Mouse (Mus musculus) embryonic facial prominence, embryonic 11.5 days (tissue): ENCODE data around the gene Fastk. TPM values are rescaled to one million over a fixed set of nuclear protein-coding genes. Genes with fewer than 3 reads are reported as not detected.
A peak's percentile ranks its signal among the peaks of the same experiment; 100 is the strongest.

ENCODE experiments used
- ATAC-seq: fragments of 200-750 bp; cut with Nextera tagmentation; replicated peaks from 2 replicates; pipeline ENCODE4 v1.8.0; 2017; ENCODE audit warnings: low read depth; ENCODE audit not compliant: insufficient number of reproducible peaks, low FRiP score, low TSS enrichment
- DNase-seq: peaks from one replicate; pipeline ENCODE4 v3.0.0-alpha.2; 2015; ENCODE audit warnings: low spot score
- H3K27ac ChIP-seq: fragments of 300-500 bp; sonication (generic); replicated peaks from 2 replicates; pipeline ENCODE4 v1.5.1; 2014; ENCODE audit warnings: mild to moderate bottlenecking, low read depth, low read length, control low read depth
- H3K27me3 ChIP-seq: fragments of 300-500 bp; sonication (generic); 2 replicates; pipeline ENCODE4 v1.6.1; 2014; ENCODE audit warnings: mild to moderate bottlenecking, low read length, moderate library complexity, mixed read lengths; ENCODE audit not compliant: control insufficient read depth, insufficient read depth
- H3K36me3 ChIP-seq: fragments of 300-500 bp; sonication (generic); replicated peaks from 2 replicates; pipeline ENCODE4 v1.6.1; 2014; ENCODE audit warnings: low read depth, mild to moderate bottlenecking, low read length, moderate library complexity, mixed read lengths; ENCODE audit not compliant: control insufficient read depth, insufficient read depth
- H3K4me1 ChIP-seq: fragments of 300-500 bp; sonication (generic); 2 replicates; pipeline ENCODE4 v1.6.1; 2014; ENCODE audit warnings: low read length, mixed read lengths; ENCODE audit not compliant: control insufficient read depth, insufficient read depth
- H3K4me2 ChIP-seq: fragments of 300-500 bp; sonication (generic); 2 replicates; pipeline ENCODE4 v1.6.1; 2014; ENCODE audit warnings: low read depth, mild to moderate bottlenecking, control low read depth, low read length, moderate library complexity
- H3K4me3 ChIP-seq: fragments of 300-500 bp; sonication (generic); 2 replicates; pipeline ENCODE4 v1.5.1; 2014; ENCODE audit warnings: low read depth, low read length, control low read depth
- H3K9ac ChIP-seq: fragments of 300-500 bp; sonication (generic); replicated peaks from 2 replicates; pipeline ENCODE4 v1.6.1; 2014; ENCODE audit warnings: mild to moderate bottlenecking, control low read depth, low read length
- H3K9me3 ChIP-seq: fragments of 300-500 bp; sonication (generic); replicated peaks from 2 replicates; pipeline ENCODE4 v1.6.1; 2016; ENCODE audit warnings: mild to moderate bottlenecking, low read length, inconsistent platforms, mixed read lengths; ENCODE audit not compliant: control insufficient read depth
- WGBS: fragments of 180-500 bp; shearing (Covaris S2); extraction: QIAGEN DNeasy Blood & Tissue Kit; methylation state at CpG from one replicate; pipeline ENCODE4 v1.1.7; 2014; 5-methylcytosine and 5-hydroxymethylcytosine counted together
- polyA plus RNA-seq: library from polyadenylated mRNA; unstranded; fragments of >200 nt; fragmentation: Nextera tagmentation; extraction: Ambion mirVana; gene quantifications from 2 replicates; pipeline ENCODE4 v1.2.1, GENCODE M21; 2014

Gene Fastk
- polyA plus RNA-seq, 1 experiment from 2014 or later, result 77.8 TPM

GRCm38 (mm10) chr5:24391864-24392263 is 53.2 kb downstream of the Fastk start, which contains the start of gene Atg9b:
Gene Atg9b, minus strand, starts transcription at chr5:24392143.
- no peak within 1 kb of the TSS for H3K4me3 ChIP-seq
- DNase-seq (no peak), ATAC-seq (no peak)
- no peaks in the 10 kb centered on the region for H3K9me3 ChIP-seq
- H3K9ac ChIP-seq, result no peak within 1 kb of the TSS
- 85% methylated on average over 7 of the region's 7 CpGs for WGBS
- H3K27ac ChIP-seq, result no peak within 1 kb of the TSS
- H3K4me2 ChIP-seq, result no peak within 1 kb of the TSS
- peaks cover 13% of the 10 kb centered on the region for H3K27me3 ChIP-seq
- no peaks in the 10 kb centered on the region for H3K36me3 ChIP-seq
- H3K4me1 ChIP-seq, result peaks cover 3% of the 10 kb centered on the region; the same call in 1 of the 2 replicates

GRCm38 (mm10) chr5:24389658-24390020 is 55.4 kb downstream of the Fastk start:
- Histone ChIP-seq H3K27ac (no peak overlapping the region), H3K4me1 (peaks cover 3% of the 10 kb centered on the region; the same call in 1 of the 2 replicates), H3K4me3 (no peak overlapping the region), H3K9me3 (no peaks in the 10 kb centered on the region), H3K36me3 (no peaks in the 10 kb centered on the region), H3K4me2 (no peak overlapping the region), H3K9ac (no peak overlapping the region), H3K27me3 (peaks cover 14% of the 10 kb centered on the region)
- DNase-seq (no peak), ATAC-seq (no peak)
- 72% methylated on average over 4 of the region's 4 CpGs for WGBS

- ATAC-seq, result no peak
- H3K27ac ChIP-seq, result no peak overlapping the region
- no peaks in the 10 kb centered on the region for H3K36me3 ChIP-seq
- H3K4me3 ChIP-seq, result no peak overlapping the region
- no peak overlapping the region for H3K4me2 ChIP-seq
- H3K9me3 ChIP-seq, result no peaks in the 10 kb centered on the region
- peaks cover 3% of the 10 kb centered on the region; the same call in 1 of the 2 replicates for H3K4me1 ChIP-seq
- DNase-seq, result peak; percentile 24
- WGBS, result 58% methylated on average over 6 of the region's 7 CpGs
- peaks cover 14% of the 10 kb centered on the region for H3K27me3 ChIP-seq
- H3K9ac ChIP-seq, result no peak overlapping the region
These were observed 56.0 kb downstream of the Fastk start for GRCm38 (mm10) chr5:24389011-24389657.

Other genes with a start within 250 kb of the Fastk start
- 3.7 and 4.2 TPM in 2 replicates for gene Kcnh2, start 93.7 kb downstream of the Fastk start, polyA plus RNA-seq
- 3.2 and 4.2 TPM in 2 replicates for gene Nos3, start 80.5 kb downstream of the Fastk start, polyA plus RNA-seq
- gene Atg9b, start 53.1 kb downstream of the Fastk start, polyA plus RNA-seq, result 0.18 and 0.21 TPM in 2 replicates
- 27.0 and 27.4 TPM in 2 replicates for gene Abcb8, start 51.6 kb downstream of the Fastk start, polyA plus RNA-seq
- 0.42 and 0.45 TPM in 2 replicates for gene Asic3, start 31.9 kb downstream of the Fastk start, polyA plus RNA-seq
- gene Cdk5, start 21.8 kb downstream of the Fastk start, polyA plus RNA-seq, result 49.9 and 50.8 TPM in 2 replicates
- 16.5 and 20.6 TPM in 2 replicates for gene Slc4a2, start 21.4 kb downstream of the Fastk start, polyA plus RNA-seq
- gene Tmub1, start 2.6 kb upstream of the Fastk start, polyA plus RNA-seq, result 20.2 and 24.7 TPM in 2 replicates
- 40.0 and 45.1 TPM in 2 replicates for gene Agap3, start 6.9 kb upstream of the Fastk start, polyA plus RNA-seq
- gene Gbx1, start 81.9 kb upstream of the Fastk start, polyA plus RNA-seq, result 0.07 and 0.13 TPM in 2 replicates
- gene Asb10, start 95.7 kb upstream of the Fastk start, polyA plus RNA-seq, result 0.24 and 0.36 TPM in 2 replicates
- gene 4931409K22Rik, start 111.5 kb upstream of the Fastk start, polyA plus RNA-seq, result not detected in 2 replicates
- 148 and 159 TPM in 2 replicates for gene Abcf2, start 132.2 kb upstream of the Fastk start, polyA plus RNA-seq
- gene Chpf2, start 141.5 kb upstream of the Fastk start, polyA plus RNA-seq, result 6.4 and 7.1 TPM in 2 replicates
- 46.2 and 47.1 TPM in 2 replicates for gene Smarcd3, start 179.1 kb upstream of the Fastk start, polyA plus RNA-seq
- gene Nub1, start 240.2 kb upstream of the Fastk start, polyA plus RNA-seq, result 37.3 and 38.6 TPM in 2 replicates